Mouse (Mus musculus) cerebellum, adult 2 months (tissue): ENCODE data around the gene Foxd1.

Experiments
- CTCF ChIP-seq: fragments of 200-500 bp; IDR thresholded peaks from 2 replicates; pipeline ENCODE4 v1.5.1; 2011; ENCODE audit warnings: low read depth, mild to moderate bottlenecking, control low read depth, low read length, moderate library complexity, borderline replicate concordance; ENCODE audit not compliant: insufficient read depth
- POLR2A ChIP-seq: fragments of 200-500 bp; IDR thresholded peaks from 2 replicates; pipeline ENCODE4 v1.6.1; 2011; ENCODE audit warnings: low read length, control low read depth, borderline replicate concordance; ENCODE audit not compliant: insufficient read depth

GRCm38 (mm10) chr13:98357433-98358423 is 3.7 kb downstream of the Foxd1 start:
- TF ChIP-seq POLR2A (no peak), CTCF (no peak)
